In the genomic region with DNA sequence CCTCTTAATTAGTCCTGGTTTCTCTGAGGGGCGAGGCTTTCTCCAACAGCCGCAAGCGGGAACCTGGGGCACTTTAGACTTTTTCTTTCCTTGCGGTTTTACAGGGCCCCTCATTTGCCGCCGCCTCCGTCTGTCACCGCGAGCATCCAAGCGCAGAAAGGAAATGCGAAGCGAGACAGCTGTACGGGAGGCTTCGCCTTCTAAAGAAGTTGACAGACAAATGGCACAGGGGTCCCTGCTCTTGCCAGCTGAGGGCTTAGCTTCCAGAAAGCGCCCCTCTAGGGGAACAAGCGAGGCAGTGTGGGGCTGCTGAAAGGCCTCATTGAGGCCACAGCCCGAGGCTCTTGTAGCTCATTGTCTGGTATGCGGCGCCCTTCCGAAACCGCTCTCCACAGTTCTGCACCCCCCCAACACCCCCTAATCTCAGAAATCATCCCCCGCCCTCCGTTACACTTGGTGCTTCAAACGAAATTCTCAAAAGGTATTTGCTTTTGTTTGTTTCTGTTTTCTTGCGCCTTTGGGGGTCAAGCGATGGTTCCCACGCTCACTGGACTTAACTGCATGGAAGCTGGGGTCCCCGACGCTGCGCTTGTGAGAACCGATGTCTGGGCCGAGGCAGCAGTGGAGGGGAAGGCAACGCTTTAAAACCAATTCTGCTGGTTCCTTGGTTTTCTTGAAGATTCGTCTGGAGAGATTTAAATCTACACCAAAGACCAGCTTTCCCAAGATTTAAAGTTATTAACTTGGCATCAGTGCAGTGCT, we compare ENCODE assay signal across 8 mouse cellular contexts. TPM values are rescaled to one million over a fixed set of nuclear protein-coding genes. Genes with fewer than 3 reads are reported as not detected.
A peak's percentile ranks its signal among the peaks of the same experiment; 100 is the strongest.
DNase-seq lines count a peak whose midpoint lies in the region; ATAC-seq lines count a peak whose summit lies in the region.

No protein-coding gene starts in this region.

- peak overlapping the region; percentile 23 for H3K4me3 ChIP-seq in hindbrain, embryonic 12.5 days

- peak; percentile 48 to 64 for DNase-seq in layer of hippocampus, postnatal 10 days (ENCODE audit: low spot score in 2 of 2)
- no peak for DNase-seq in layer of hippocampus, adult 8-10 months (ENCODE audit: low spot score in 2 of 2)
- peak; percentile 81 for DNase-seq in embryo, embryonic 10 days (ENCODE audit: low spot score)
- peak; percentile 58 to 59 for DNase-seq in lung, postnatal 4 days
- DNase-seq in spleen, postnatal 36 days (ENCODE audit: low spot score in 2 of 2): peak; percentile 86
- DNase-seq in urinary bladder, adult 18-20 months (ENCODE audit: low spot score in 2 of 2): no peak
- no peak for DNase-seq in right cerebral cortex, postnatal 14 days

- 3% methylated on average over 34 of the region's 34 CpGs for WGBS in hindbrain, embryonic 12.5 days

- ATAC-seq in hindbrain, embryonic 12.5 days (ENCODE audit: low FRiP score): peak; percentile 93

- H3K9ac ChIP-seq in hindbrain, embryonic 12.5 days: peak overlapping the region; percentile 41

- peaks cover 13% of the 10 kb centered on the region for H3K4me1 ChIP-seq in hindbrain, embryonic 12.5 days

- peak overlapping the region; percentile 56 for H3K4me2 ChIP-seq in hindbrain, embryonic 12.5 days (replicated peaks)

- no peaks in the 10 kb centered on the region for H3K9me3 ChIP-seq in hindbrain, embryonic 12.5 days (replicated peaks)

- H3K27me3 ChIP-seq in hindbrain, embryonic 12.5 days: no peaks in the 10 kb centered on the region

- no peaks in the 10 kb centered on the region for H3K36me3 ChIP-seq in hindbrain, embryonic 12.5 days

- peak overlapping the region; percentile 81 for H3K27ac ChIP-seq in hindbrain, embryonic 12.5 days

RNA-seq across cellular contexts. Expression of a gene that starts 22.7 kb away (rescaled TPM):
- total RNA-seq in layer of hippocampus, postnatal 10 days (2021): 10 to 100 TPM; 50.2 to 56.5 TPM
- total RNA-seq in layer of hippocampus, adult 8-10 months (2022): 10 to 100 TPM; 42.0 to 70.1 (median 52.4) TPM
- 77.4 and 79.3 TPM in 2 replicates for polyA plus RNA-seq in hindbrain, embryonic 12.5 days (2016; fragmentation: Nextera tagmentation; extraction: Ambion mirVana)

RNA-seq across cellular contexts. Expression of a gene that starts 44.0 kb away (rescaled TPM):
- total RNA-seq in layer of hippocampus, postnatal 10 days (2021): 100 to 1,000 TPM; 103 to 105 TPM
- total RNA-seq in layer of hippocampus, adult 8-10 months (2022): 10 to 100 TPM; 68.6 to 95.5 (median 95.0) TPM
- polyA plus RNA-seq in hindbrain, embryonic 12.5 days (2016; fragmentation: Nextera tagmentation; extraction: Ambion mirVana): 265 and 297 TPM in 2 replicates

Comparison
In these comparisons a context has a peak if more than half of its experiments do, and no peak if none do; other contexts are left out.
1. DNase-seq: peak in layer of hippocampus, postnatal 10 days (2 of 2), embryo, embryonic 10 days (single experiment), lung, postnatal 4 days (2 of 2) and spleen, postnatal 36 days (2 of 2); none in layer of hippocampus, adult 8-10 months (0 of 2), urinary bladder, adult 18-20 months (0 of 2) and right cerebral cortex, postnatal 14 days (single experiment).